Mouse (Mus musculus) monocyte, adult 5-6 weeks (primary cell): ENCODE measurements around the gene Habp4. TPM values are rescaled to one million over a fixed set of nuclear protein-coding genes. Genes with fewer than 3 reads are reported as not detected.

Experiments
- ATAC-seq: fragments of 153-309, 156-312 bp; replicated peaks from 2 replicates; pipeline ENCODE4 v1.8.0; 2017; ENCODE audit warnings: mild to moderate bottlenecking; ENCODE audit not compliant: low TSS enrichment, insufficient number of reproducible peaks, severe bottlenecking, poor library complexity, low FRiP score
- total RNA-seq: library from RNA; stranded (forward); fragments of 200-1000, 200-491, 200-594 nt; gene quantifications from 3 replicates; pipeline ENCODE4 v1.2.3, GENCODE M21; 2017

Habp4 gene
- total RNA-seq, result 9.6 to 14.1 TPM (median 11.8 TPM) in 3 replicates

GRCm38 (mm10) chr13:64161548-64161915 is at the start of gene Habp4:
TSS of gene Habp4 (plus strand) at chr13:64161824.
- peak; percentile 98 for ATAC-seq

DNA sequence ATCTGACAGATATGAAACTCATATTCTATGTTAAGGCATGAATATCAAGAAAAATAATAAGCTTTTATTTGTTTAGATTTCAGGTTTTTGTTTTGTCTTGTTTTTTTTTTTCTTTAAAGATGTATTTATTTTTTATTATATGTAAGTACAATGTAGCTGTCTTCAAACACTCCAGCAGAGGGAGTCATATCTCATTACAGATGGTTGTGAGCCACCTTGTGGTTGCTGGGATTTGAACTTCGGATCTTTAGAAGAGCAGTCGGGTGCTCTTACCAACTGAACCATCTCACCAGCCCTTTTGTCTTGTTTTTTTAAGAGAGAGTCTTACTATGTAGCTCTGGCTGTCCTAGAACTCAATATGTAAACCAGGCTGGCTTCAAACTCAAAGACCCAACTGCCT is 44.2 kb upstream of the Habp4 start:
- no peak for ATAC-seq

GRCm38 (mm10) chr13:64120760-64121159 is 40.9 kb upstream of the Habp4 start:
- ATAC-seq, result no peak

DNA sequence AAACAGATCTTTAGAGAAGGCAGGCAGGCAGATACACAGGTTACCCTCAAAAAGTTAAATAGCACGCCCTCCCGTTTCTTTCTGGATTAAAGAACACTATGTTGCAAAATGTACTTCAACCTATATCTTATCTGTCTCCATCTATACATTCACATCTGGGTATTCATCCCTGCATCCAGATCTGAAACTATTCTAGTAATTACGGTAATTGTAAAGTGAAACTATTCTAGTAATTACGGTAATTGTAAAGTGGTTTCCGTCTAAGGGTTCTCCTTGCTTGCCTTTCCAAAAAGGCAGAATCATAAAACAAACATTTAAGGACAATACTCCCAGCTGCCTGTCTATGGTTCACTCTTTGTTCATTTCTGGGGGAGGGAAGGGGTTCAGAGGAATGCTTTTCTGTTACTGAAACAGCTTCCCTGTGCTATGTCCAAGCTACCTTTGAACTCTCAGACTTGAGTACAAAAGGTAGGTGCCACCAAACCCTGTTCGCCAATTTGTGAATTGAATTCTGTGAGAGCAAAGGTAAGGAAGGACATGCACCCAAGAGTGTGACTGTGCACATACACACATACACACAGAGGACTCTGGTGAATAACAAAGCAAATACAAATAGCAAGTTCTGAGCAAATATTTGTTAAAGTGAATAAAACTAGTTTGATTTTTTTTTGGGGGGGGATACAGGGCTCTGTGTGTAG is 38.0 kb upstream of the Habp4 start:
- ATAC-seq, result no peak

DNA sequence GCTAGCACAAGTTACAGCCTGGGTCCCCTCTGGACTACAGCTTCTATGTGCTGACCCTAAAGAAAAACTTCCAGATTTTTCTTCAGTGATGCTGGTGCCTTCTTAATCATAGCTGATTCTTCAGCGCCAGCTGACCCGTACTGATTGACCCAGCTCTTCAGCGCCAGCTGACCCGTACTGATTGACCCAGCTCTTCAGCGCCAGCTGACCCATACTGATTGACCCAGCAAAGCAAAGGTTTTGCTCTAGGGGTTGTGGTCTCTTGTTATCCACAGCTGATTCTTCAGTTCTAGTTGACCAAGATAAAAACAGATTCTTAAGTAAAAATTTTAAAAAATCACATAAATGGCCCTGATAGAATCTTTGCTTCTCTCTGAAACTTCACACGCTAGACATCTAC is 36.7 kb upstream of the Habp4 start:
- ATAC-seq, result no peak

DNA sequence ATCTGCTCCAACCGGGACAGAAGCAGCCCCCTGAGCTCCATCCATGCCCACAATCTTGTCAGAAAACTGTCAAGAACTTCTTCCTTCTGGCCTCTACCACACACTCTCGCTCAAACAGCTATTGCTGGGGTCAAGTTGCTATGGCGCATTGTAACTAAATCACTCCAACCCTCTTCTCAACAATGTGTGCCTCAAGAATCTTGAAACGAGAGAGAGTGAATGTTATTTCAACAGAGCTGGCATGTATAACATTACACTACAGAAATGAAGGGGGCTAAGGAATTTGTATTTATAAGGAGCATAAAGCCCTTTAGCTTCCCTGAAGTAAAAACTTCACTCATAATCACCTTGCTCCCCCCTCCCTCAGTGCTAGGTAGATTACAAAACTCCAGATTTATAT is 35.3 kb upstream of the Habp4 start:
- no peak for ATAC-seq

- peak; percentile 34 for ATAC-seq
These were observed 32.6 kb upstream of the Habp4 start, which contains the start of gene Slc35d2 for GRCm38 (mm10) chr13:64128858-64129615. TSS of gene Slc35d2 (minus strand) at chr13:64129368.

DNA sequence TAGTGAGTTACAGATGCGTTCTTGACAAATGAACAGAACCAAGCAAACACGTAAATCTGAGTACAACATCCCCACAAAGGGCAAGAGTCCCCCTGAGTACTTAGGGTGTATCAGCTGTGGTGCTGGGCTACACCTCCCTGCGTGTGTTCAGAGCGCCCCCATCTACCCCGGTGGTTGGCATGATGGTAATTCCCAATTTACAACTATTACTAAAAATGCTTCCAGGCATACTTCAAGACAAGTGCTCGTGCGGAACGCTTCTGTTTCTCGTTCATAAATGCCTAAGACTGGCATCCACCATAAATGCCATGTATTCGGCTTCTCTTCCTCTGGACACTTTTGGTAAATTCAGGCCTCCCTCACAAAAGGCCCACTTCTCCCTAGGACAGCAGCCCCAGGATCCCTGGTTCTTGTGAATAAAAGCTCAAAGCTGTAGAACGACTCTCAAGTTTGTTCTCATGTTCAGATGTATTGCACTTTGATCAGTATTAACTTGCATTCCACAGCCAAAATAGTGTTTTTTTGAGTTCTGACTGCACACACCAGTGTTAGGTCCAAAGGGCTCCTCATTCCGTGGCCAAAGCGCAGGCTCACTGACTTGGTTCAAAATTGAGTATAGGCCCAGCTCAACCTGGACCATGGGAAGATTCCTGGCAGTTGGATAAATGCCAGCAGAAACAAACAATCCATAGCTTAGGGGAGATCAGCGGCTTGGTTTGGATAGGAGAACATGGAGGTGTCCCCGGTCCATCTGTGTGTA is 31.8 kb upstream of the Habp4 start:
- 0 out of 2 replicates have a peak, but pooled peaks have one; percentile 28 for ATAC-seq

- no peak for ATAC-seq
These were observed 11.5 kb upstream of the Habp4 start for GRCm38 (mm10) chr13:64150121-64150520.

DNA sequence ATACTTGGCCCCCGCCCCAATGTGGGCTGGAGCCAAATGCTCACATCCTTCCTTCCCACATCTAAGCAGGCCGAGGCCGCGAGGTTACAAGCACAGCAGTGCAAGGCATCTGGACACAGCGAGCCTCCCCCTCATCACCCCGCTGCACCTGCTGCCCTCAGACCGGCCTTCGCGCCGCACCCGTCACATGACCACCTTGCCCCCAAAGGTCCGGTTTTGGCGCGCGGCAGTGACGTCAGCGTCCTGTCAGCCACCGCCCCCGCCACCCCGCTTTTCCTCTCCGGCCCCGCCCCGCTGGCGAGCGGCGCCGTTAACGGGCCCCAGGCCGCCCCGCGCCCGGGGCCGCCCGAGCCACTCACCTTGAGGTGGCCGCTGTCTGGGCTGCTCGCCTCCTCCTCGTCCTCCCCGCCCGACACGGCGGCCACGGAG is 9.4 kb upstream of the Habp4 start:
- peak; percentile 32 for ATAC-seq

- no peak for ATAC-seq
These were observed 8.9 kb upstream of the Habp4 start for GRCm38 (mm10) chr13:64152671-64153082.

GRCm38 (mm10) chr13:64153083-64153682 is 8.4 kb upstream of the Habp4 start, which contains the start of gene Zfp367:
TSS of gene Zfp367 (minus strand) at chr13:64153202.
- peak; percentile 95 for ATAC-seq

DNA sequence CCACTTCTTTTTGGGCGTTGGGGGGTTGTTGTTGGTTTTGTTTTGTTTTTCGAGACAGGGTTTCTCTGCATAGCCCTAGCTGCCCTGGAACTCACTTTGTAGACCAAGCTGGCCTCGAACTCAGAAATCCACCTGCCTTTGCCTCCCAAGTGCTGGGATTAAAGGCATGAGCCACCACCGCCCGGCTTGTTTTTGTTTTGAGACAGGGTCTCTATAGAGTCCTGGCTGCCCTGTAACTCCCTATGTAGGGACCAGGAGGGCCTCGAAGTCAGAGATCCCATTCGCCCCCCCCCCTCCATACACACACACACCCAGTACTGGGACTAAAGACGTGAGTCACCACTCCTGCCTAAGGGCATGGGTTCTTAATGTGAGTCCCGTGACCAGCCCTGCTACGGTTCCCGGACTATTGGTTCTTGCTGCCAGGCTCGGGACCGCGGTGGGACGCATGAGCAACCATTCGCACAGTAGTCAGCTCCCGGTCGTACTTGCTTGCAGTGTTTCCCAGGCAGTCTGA is 7.8 kb upstream of the Habp4 start:
- ATAC-seq, result 0 out of 2 replicates have a peak, but pooled peaks have one; percentile 7

DNA sequence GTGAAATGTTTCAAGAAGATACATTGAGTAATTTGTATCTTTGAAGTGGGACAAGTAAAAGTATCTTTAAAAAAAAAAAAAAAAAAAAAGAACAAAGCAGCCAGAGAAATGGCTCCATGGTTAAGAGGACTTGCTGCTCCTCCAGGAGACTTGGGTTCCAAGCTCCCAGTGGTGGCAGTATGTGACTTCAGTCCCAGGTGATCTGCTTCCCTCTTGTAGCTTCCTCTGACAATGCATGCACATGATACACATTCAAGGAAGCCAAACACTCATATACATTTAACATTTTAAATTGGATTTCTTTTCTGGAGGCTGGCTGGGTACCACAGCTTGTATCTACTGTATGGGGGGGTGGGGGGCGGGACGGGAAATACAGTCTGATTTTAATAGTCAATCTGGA is 7.0 kb upstream of the Habp4 start:
- ATAC-seq, result no peak

DNA sequence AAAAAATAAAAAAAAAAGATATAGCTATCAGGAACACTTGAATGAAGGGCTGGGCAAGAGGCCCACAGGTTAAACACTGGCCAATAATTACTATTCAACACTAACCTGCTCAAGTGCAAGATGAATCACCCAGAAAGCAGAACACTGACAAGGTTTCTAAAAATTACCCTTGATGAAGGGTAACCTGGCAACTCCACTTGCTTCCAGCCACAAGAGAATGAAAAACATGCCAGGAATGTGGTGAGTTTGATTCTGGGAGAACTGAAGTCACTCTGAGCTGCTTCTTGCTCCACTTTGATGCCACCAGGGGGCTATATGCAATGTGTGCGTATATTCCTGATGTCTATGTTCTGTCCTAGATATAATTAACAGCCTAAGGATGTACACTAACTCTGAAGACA is 6.5 kb upstream of the Habp4 start:
- ATAC-seq, result no peak

DNA sequence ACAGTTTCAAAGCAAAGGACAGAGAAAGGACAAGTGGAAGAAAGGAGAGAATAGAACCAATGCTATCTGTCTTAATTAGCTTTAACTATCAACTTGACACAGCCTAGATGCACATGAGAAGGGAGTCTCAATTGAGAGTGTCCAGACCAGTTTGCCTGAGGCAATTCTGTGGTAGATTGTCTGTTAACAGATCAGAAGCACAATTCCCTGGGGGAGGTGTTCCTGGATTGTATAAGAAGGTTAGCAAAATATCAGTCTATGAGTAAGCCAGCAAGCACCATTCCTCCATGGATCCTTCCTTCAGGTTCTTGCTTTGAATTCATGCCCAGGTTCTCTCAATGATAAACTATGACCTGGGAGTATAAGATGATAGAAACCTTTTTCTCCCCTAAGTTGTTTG is 4.7 kb upstream of the Habp4 start:
- ATAC-seq, result no peak

DNA sequence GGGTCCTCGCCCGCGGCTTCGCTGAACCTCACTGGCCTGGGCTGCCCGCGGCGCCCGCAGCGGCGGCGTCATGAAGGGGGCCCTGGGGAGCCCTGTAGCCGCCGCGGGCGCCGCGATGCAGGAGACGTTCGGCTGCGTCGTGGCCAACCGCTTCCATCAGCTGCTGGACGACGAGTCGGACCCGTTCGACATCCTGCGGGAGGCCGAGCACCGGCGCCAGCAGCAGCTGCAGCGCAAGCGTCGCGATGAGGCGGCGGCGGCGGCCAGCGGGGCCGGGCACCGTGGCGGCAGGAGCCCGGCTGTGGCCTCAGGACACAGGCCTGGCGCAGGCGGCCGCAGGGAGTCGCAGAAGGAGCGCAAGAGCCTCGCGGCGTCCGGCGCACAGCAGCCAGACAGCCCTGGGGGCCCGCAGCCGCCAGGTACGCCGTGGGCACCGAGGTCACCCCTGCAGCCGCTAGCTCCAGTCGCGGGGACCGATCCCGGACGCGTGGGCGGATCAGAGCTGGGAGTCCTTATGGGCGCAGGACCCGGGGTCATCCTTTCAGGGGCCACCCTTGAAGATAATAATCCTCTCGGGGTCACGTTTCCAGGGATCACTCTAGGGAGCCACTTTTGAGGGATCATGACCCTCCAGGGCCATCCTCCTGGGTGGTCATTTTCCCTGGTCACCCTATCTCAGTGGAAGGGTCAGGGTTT is 440 bp downstream of the Habp4 start:
- no peak for ATAC-seq

DNA sequence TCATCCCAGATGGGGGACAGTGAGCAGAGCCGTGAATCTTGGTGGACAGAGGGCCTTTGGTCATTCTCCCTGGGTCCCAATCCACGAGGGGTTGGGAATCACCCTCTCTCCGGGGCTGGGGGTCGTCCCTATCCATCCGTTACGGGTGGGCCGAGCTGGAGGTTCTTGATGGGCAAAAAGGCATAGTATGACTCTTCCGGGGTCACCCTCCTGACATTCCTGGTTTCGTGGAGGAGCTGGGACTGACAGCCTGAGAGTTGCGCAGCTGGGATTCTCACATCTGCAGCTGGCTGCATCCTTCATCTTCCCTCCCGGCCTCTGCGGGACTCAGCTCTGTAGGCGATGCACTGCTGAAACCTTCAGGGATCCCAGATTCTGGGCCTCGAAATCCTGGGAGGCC is 1.0 kb downstream of the Habp4 start:
- no peak for ATAC-seq
